Mouse (Mus musculus): Measurements from ENCODE around the gene Lypd6b. TPM values are rescaled to one million over a fixed set of nuclear protein-coding genes. Genes with fewer than 3 reads are reported as not detected.

The Lypd6b gene
- polyA plus RNA-seq, 1 experiment: 6.0 TPM

DNA sequence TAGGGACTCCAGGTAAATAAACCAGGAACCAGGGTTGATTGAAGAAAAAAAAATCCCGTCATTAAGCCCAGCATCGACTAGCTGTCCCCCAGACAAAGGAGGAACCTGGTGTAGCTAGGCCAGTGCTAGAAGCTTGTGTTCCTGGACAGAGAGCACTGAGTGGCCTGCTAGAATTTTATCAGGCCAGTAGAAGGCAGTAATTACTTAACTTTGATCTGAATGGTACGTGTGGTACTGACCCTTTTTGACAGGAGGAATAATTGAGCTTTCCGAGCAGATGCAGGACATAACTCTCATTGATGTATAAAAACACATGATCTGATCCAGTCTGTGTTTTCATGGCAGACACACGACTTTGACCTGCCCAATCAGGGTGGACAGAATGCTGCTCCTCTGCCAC, 154.6 kb downstream of the Lypd6b start:
- TF ChIP-seq POLR2A (IDR thresholded peaks at IDR 0.05; ENCODE audit: insufficient read depth, low read length): no peak
- TF ChIP-seq EP300 (IDR thresholded peaks at IDR 0.05; ENCODE audit: insufficient read depth, low read depth, low read length): no peak
- TF ChIP-seq CTCF (IDR thresholded peaks at IDR 0.05; ENCODE audit: low read depth, low read length): no peak
- Histone ChIP-seq H3K9me3 (replicated peaks; ENCODE audit: control insufficient read depth, insufficient read depth, low read length, poor library complexity, severe bottlenecking) (no peaks in the 10 kb centered on the region), H3K4me1 (ENCODE audit: control insufficient read depth, insufficient read depth, low read length) (no peaks in the 10 kb centered on the region), H3K27me3 (ENCODE audit: control insufficient read depth, insufficient read depth, low read length, poor library complexity, severe bottlenecking) (no peaks in the 10 kb centered on the region), H3K36me3 (ENCODE audit: control insufficient read depth, insufficient read depth, low read length, poor library complexity, severe bottlenecking) (no peaks in the 10 kb centered on the region), H3K9ac (ENCODE audit: low read depth, poor library complexity, severe bottlenecking) (no peak overlapping the region), H3K27ac (ENCODE audit: insufficient read depth, low read length) (no peak overlapping the region), H3K4me3 (ENCODE audit: low read depth, low read length) (no peak overlapping the region)

- Histone ChIP-seq H3K9me3 (replicated peaks; ENCODE audit: control insufficient read depth, insufficient read depth, low read length, poor library complexity, severe bottlenecking) (no peaks in the 10 kb centered on the region), H3K4me1 (ENCODE audit: control insufficient read depth, insufficient read depth, low read length) (no peaks in the 10 kb centered on the region), H3K27ac (ENCODE audit: insufficient read depth, low read length) (no peak overlapping the region), H3K9ac (ENCODE audit: low read depth, poor library complexity, severe bottlenecking) (no peak overlapping the region), H3K4me3 (ENCODE audit: low read depth, low read length) (no peak overlapping the region), H3K36me3 (ENCODE audit: control insufficient read depth, insufficient read depth, low read length, poor library complexity, severe bottlenecking) (no peaks in the 10 kb centered on the region), H3K27me3 (ENCODE audit: control insufficient read depth, insufficient read depth, low read length, poor library complexity, severe bottlenecking) (no peaks in the 10 kb centered on the region)
- no peak for TF ChIP-seq POLR2A (IDR thresholded peaks at IDR 0.05; ENCODE audit: insufficient read depth, low read length)
- no peak for TF ChIP-seq CTCF (IDR thresholded peaks at IDR 0.05; ENCODE audit: low read depth, low read length)
- TF ChIP-seq EP300 (IDR thresholded peaks at IDR 0.05; ENCODE audit: insufficient read depth, low read depth, low read length): no peak
Measured at GRCm38 (mm10) chr2:49951681-49952080, 164.2 kb downstream of the Lypd6b start.

DNA sequence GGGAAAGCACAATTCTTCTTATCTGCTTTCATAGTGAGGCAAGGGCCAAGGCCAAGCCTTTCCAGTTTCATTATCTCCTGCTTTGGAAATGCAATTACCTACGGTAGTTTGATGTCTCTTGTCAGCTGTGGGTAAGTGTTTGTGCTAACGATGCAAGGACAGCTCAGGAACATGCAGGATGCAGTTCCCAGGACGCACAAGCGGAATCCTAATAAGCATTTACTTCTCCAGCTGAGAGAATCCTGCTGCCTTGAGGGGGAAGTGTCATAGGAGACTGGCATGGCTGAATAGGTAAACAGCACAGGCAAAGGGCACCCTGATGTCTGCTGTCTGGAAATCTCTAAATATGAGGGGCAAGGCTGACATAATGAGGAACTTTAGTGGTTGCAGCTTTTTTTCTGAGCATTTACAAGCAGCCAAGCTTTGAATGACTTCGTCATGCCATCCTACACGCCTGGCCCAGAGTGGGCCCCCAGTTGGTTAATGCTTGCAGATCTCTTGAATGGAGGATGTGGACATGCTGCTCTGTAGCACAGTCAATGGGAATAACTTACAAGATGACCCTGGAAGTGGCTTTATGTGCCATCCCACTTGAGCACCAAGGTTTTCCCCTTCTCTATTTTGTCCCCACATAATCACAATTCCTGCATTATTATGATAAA, 165.3 kb downstream of the Lypd6b start:
- Histone ChIP-seq H3K9me3 (replicated peaks; ENCODE audit: control insufficient read depth, insufficient read depth, low read length, poor library complexity, severe bottlenecking) (no peaks in the 10 kb centered on the region), H3K27ac (ENCODE audit: insufficient read depth, low read length) (no peak overlapping the region), H3K9ac (ENCODE audit: low read depth, poor library complexity, severe bottlenecking) (no peak overlapping the region), H3K4me1 (ENCODE audit: control insufficient read depth, insufficient read depth, low read length) (no peaks in the 10 kb centered on the region), H3K36me3 (ENCODE audit: control insufficient read depth, insufficient read depth, low read length, poor library complexity, severe bottlenecking) (no peaks in the 10 kb centered on the region), H3K27me3 (ENCODE audit: control insufficient read depth, insufficient read depth, low read length, poor library complexity, severe bottlenecking) (no peaks in the 10 kb centered on the region), H3K4me3 (ENCODE audit: low read depth, low read length) (no peak overlapping the region)
- TF ChIP-seq CTCF (IDR thresholded peaks at IDR 0.05; ENCODE audit: low read depth, low read length): no peak
- TF ChIP-seq POLR2A (IDR thresholded peaks at IDR 0.05; ENCODE audit: insufficient read depth, low read length): no peak
- no peak for TF ChIP-seq EP300 (IDR thresholded peaks at IDR 0.05; ENCODE audit: insufficient read depth, low read depth, low read length)

GRCm38 (mm10) chr2:49957449-49957848, 170.0 kb downstream of the Lypd6b start:
- H3K36me3 ChIP-seq (ENCODE audit: control insufficient read depth, insufficient read depth, low read length, poor library complexity, severe bottlenecking): no peaks in the 10 kb centered on the region
- H3K9me3 ChIP-seq (replicated peaks; ENCODE audit: control insufficient read depth, insufficient read depth, low read length, poor library complexity, severe bottlenecking): no peaks in the 10 kb centered on the region
- no peaks in the 10 kb centered on the region for H3K27me3 ChIP-seq (ENCODE audit: control insufficient read depth, insufficient read depth, low read length, poor library complexity, severe bottlenecking)
- H3K4me1 ChIP-seq (ENCODE audit: control insufficient read depth, insufficient read depth, low read length): no peaks in the 10 kb centered on the region
- H3K9ac ChIP-seq (ENCODE audit: low read depth, poor library complexity, severe bottlenecking): no peak overlapping the region
- TF ChIP-seq EP300 (IDR thresholded peaks at IDR 0.05; ENCODE audit: insufficient read depth, low read depth, low read length) (no peak), CTCF (IDR thresholded peaks at IDR 0.05; ENCODE audit: low read depth, low read length) (no peak)
- no peak overlapping the region for H3K27ac ChIP-seq (ENCODE audit: insufficient read depth, low read length)
- H3K4me3 ChIP-seq (ENCODE audit: low read depth, low read length): no peak overlapping the region

DNA sequence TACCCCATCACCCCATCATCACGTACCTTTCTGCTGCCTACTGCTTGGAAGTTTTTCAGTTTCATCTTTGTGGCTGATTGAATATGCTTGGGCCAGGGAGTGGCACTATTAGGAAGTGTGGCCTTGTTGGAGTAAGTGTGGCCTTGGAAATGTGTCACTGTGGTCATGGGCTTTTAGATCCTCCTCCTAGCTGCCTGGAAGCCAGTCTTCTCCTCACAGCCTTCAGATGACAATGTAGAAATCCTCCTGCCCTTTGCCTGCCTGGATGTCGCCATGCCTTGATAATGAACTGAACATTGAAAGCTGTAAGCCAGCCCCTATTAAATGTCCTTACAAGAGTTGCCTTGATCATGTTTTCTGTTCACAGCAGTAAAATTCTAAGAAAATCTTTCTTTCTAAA, 174.5 kb downstream of the Lypd6b start:
- Histone ChIP-seq H3K27ac (ENCODE audit: insufficient read depth, low read length) (no peak overlapping the region), H3K27me3 (ENCODE audit: control insufficient read depth, insufficient read depth, low read length, poor library complexity, severe bottlenecking) (no peaks in the 10 kb centered on the region), H3K4me3 (ENCODE audit: low read depth, low read length) (no peak overlapping the region), H3K9ac (ENCODE audit: low read depth, poor library complexity, severe bottlenecking) (no peak overlapping the region), H3K9me3 (replicated peaks; ENCODE audit: control insufficient read depth, insufficient read depth, low read length, poor library complexity, severe bottlenecking) (no peaks in the 10 kb centered on the region), H3K4me1 (ENCODE audit: control insufficient read depth, insufficient read depth, low read length) (no peaks in the 10 kb centered on the region), H3K36me3 (ENCODE audit: control insufficient read depth, insufficient read depth, low read length, poor library complexity, severe bottlenecking) (no peaks in the 10 kb centered on the region)
- TF ChIP-seq EP300 (IDR thresholded peaks at IDR 0.05; ENCODE audit: insufficient read depth, low read depth, low read length): no peak
- TF ChIP-seq POLR2A (IDR thresholded peaks at IDR 0.05; ENCODE audit: insufficient read depth, low read length): no peak
- TF ChIP-seq CTCF (IDR thresholded peaks at IDR 0.05; ENCODE audit: low read depth, low read length): no peak

GRCm38 (mm10) chr2:49964899-49965298, 177.4 kb downstream of the Lypd6b start:
- TF ChIP-seq CTCF (IDR thresholded peaks at IDR 0.05; ENCODE audit: low read depth, low read length) (no peak), POLR2A (IDR thresholded peaks at IDR 0.05; ENCODE audit: insufficient read depth, low read length) (no peak), EP300 (IDR thresholded peaks at IDR 0.05; ENCODE audit: insufficient read depth, low read depth, low read length) (no peak)
- Histone ChIP-seq H3K9ac (ENCODE audit: low read depth, poor library complexity, severe bottlenecking) (no peak overlapping the region), H3K36me3 (ENCODE audit: control insufficient read depth, insufficient read depth, low read length, poor library complexity, severe bottlenecking) (no peaks in the 10 kb centered on the region), H3K4me1 (ENCODE audit: control insufficient read depth, insufficient read depth, low read length) (no peaks in the 10 kb centered on the region), H3K27ac (ENCODE audit: insufficient read depth, low read length) (no peak overlapping the region), H3K4me3 (ENCODE audit: low read depth, low read length) (no peak overlapping the region), H3K27me3 (ENCODE audit: control insufficient read depth, insufficient read depth, low read length, poor library complexity, severe bottlenecking) (no peaks in the 10 kb centered on the region), H3K9me3 (replicated peaks; ENCODE audit: control insufficient read depth, insufficient read depth, low read length, poor library complexity, severe bottlenecking) (no peaks in the 10 kb centered on the region)

Data from ES-Bruce4 (cell line).